ENCODE assay signal across 24 mouse cellular contexts in genomic region chr6:140357300-140357699, GRCm38 (mm10).
DNase-seq lines count a peak whose midpoint lies in the region; ATAC-seq and TF ChIP-seq lines count a peak whose summit lies in the region.
"Had no signal": no experiment of that assay in that cellular context is flagged by ENCODE, and none has a peak within 500 bp of the region (broad histone marks: within the 10 kb centered on the region; RNA-seq: fewer than 3 reads in every experiment).

No protein-coding gene starts in this region.

- TF ChIP-seq EP300 in stomach, postnatal 0 days (optimal IDR thresholded peaks at IDR 0.05), result no peak

- WGBS in stomach, postnatal 0 days, result 62% methylated on average over 8 of the region's 8 CpGs

- H3K9ac ChIP-seq in stomach, postnatal 0 days (ENCODE audit: low read length), result no peak overlapping the region
- H3K9ac ChIP-seq: embryonic facial prominence, embryonic 12.5 days; forebrain, embryonic 13.5 days; hindbrain, embryonic 13.5 days had no signal

- no peaks in the 10 kb centered on the region for H3K27me3 ChIP-seq in stomach, postnatal 0 days (ENCODE audit: control insufficient read depth, insufficient read depth, low read length)
- H3K27me3 ChIP-seq: embryonic facial prominence, embryonic 12.5 days; forebrain, embryonic 13.5 days; hindbrain, embryonic 13.5 days had no signal

- H3K9me3 ChIP-seq in stomach, postnatal 0 days (ENCODE audit: control insufficient read depth, low read length), result no peaks in the 10 kb centered on the region
- H3K9me3 ChIP-seq: embryonic facial prominence, embryonic 12.5 days; forebrain, embryonic 13.5 days; hindbrain, embryonic 10.5 days; hindbrain, embryonic 13.5 days had no signal

- no peaks in the 10 kb centered on the region for H3K36me3 ChIP-seq in stomach, postnatal 0 days (ENCODE audit: control insufficient read depth, insufficient read depth, low read length)
- H3K36me3 ChIP-seq: embryonic facial prominence, embryonic 12.5 days; hindbrain, embryonic 10.5 days; hindbrain, embryonic 13.5 days had no signal

- DNase-seq in thymus, postnatal 14 days, result peak; percentile 9
- no peak for DNase-seq in thymus, adult 18-20 months
- DNase-seq in CD4-positive helper T cell, adult 2 months (ENCODE audit: low read depth, low spot score), result peak; percentile 20
- peak; percentile 20 for DNase-seq in T-cell, adult 2 months (ENCODE audit: low spot score)
- peak; percentile 30 for DNase-seq in naive thymus-derived CD4-positive, alpha-beta T cell, adult 2 months (ENCODE audit: low read depth)
- no peak for DNase-seq in stomach, postnatal 0 days (ENCODE audit: low spot score)
- DNase-seq in spleen, adult 12 weeks (ENCODE audit: low spot score), result no peak
- DNase-seq: adrenal gland, postnatal 10 days; adrenal gland, postnatal 36 days; cerebellum, adult 18-20 months; cerebellum, adult 9-10 months; cerebellum, postnatal 14 days; gastrocnemius, postnatal 10 days; gastrocnemius, postnatal 36 days; heart, adult 2 months had no signal

- H3K4me2 ChIP-seq in stomach, postnatal 0 days (replicated peaks; ENCODE audit: low read depth), result no peak overlapping the region
- H3K4me2 ChIP-seq: embryonic facial prominence, embryonic 12.5 days; forebrain, embryonic 13.5 days; heart, embryonic 11.5 days; hindbrain, embryonic 13.5 days had no signal

- H3K4me1 ChIP-seq in stomach, postnatal 0 days (replicated peaks; ENCODE audit: control insufficient read depth, insufficient read depth), result no peaks in the 10 kb centered on the region
- H3K4me1 ChIP-seq: embryonic facial prominence, embryonic 12.5 days; forebrain, embryonic 13.5 days; hindbrain, embryonic 10.5 days; hindbrain, embryonic 13.5 days had no signal

- TF ChIP-seq CTCF in stomach, postnatal 0 days (IDR thresholded peaks at IDR 0.05; ENCODE audit: low read depth), result no peak

- no peak for ATAC-seq in stomach, postnatal 0 days (ENCODE audit: low FRiP score, low TSS enrichment)
- ATAC-seq: forebrain, embryonic 13.5 days; forebrain, embryonic 16.5 days; hindbrain, embryonic 16.5 days; inflammation-experienced regulatory T-cells, adult 6 months had no signal

- H3K27ac ChIP-seq in stomach, postnatal 0 days (replicated peaks), result no peak overlapping the region
- H3K27ac ChIP-seq: embryonic facial prominence, embryonic 12.5 days; forebrain, embryonic 13.5 days; heart, adult 2 months; hindbrain, embryonic 10.5 days; hindbrain, embryonic 13.5 days had no signal

- H3K4me3 ChIP-seq in stomach, postnatal 0 days (ENCODE audit: low read depth, low read length), result no peak overlapping the region
- H3K4me3 ChIP-seq: embryonic facial prominence, embryonic 12.5 days; erythroblast, embryonic 14.5 days; forebrain, embryonic 13.5 days; heart, adult 2 months; hindbrain, embryonic 10.5 days; hindbrain, embryonic 13.5 days had no signal

Comparison
In these comparisons a context has a peak if more than half of its experiments do, and no peak if none do; other contexts are left out.
1. DNase-seq: peak in thymus, postnatal 14 days (single experiment), CD4-positive helper T cell, adult 2 months (single experiment), T-cell, adult 2 months (single experiment) and naive thymus-derived CD4-positive, alpha-beta T cell, adult 2 months (single experiment); none in thymus, adult 18-20 months (0 of 2), stomach, postnatal 0 days (single experiment) and spleen, adult 12 weeks (single experiment).